Mouse (Mus musculus) hindbrain, postnatal 0 days (tissue): ENCODE measurements around the gene H6pd. TPM values are rescaled to one million over a fixed set of nuclear protein-coding genes. Genes with fewer than 3 reads are reported as not detected.
A peak's percentile ranks its signal among the peaks of the same experiment; 100 is the strongest.

Experiments
- ATAC-seq: fragments of 200-750 bp; cut with Nextera tagmentation; 2 replicates; pipeline ENCODE4 v1.8.0; 2017; ENCODE audit warnings: mild to moderate bottlenecking, moderate TSS enrichment, moderate library complexity
- DNase-seq: peaks from one replicate; pipeline ENCODE4 v3.0.0-alpha.2; 2015; ENCODE audit warnings: low spot score
- H3K27ac ChIP-seq: fragments of 300-500 bp; sonication (generic); 2 replicates; pipeline ENCODE4 v1.5.1; 2014; ENCODE audit warnings: mild to moderate bottlenecking
- H3K27me3 ChIP-seq: fragments of 300-500 bp; sonication (generic); 2 replicates; pipeline ENCODE4 v1.6.1; 2014; ENCODE audit warnings: low read length, mixed read lengths; ENCODE audit not compliant: insufficient read depth
- H3K36me3 ChIP-seq: fragments of 300-500 bp; sonication (generic); 2 replicates; pipeline ENCODE4 v1.6.1; 2014; ENCODE audit warnings: low read length, mixed read lengths; ENCODE audit not compliant: insufficient read depth
- H3K4me1 ChIP-seq: fragments of 300-500 bp; sonication (generic); 2 replicates; pipeline ENCODE4 v1.6.1; 2014; ENCODE audit warnings: antibody characterized with exemption, low read length, mixed read lengths; ENCODE audit not compliant: insufficient read depth
- H3K4me2 ChIP-seq: fragments of 300-500 bp; sonication (generic); 2 replicates; pipeline ENCODE4 v1.6.1; 2014; ENCODE audit warnings: low read depth, mild to moderate bottlenecking, low read length, moderate library complexity, mixed read lengths
- H3K4me3 ChIP-seq: fragments of 300-500 bp; sonication (generic); 2 replicates; pipeline ENCODE4 v1.5.1; 2014; ENCODE audit warnings: low read length
- H3K9ac ChIP-seq: fragments of 300-500 bp; sonication (generic); replicated peaks from 2 replicates; pipeline ENCODE4 v1.6.1; 2014; ENCODE audit warnings: mild to moderate bottlenecking, low read length, moderate library complexity, mixed read lengths
- H3K9me3 ChIP-seq: fragments of 300-500 bp; sonication (generic); 2 replicates; pipeline ENCODE4 v1.6.1; 2016; ENCODE audit warnings: low read length, mixed read lengths
- CTCF ChIP-seq: IDR thresholded peaks from 2 replicates; pipeline ENCODE4 v1.5.1; 2016; ENCODE audit warnings: antibody characterized with exemption, control low read depth, low read depth
- WGBS: fragments of 180-500 bp; shearing (Covaris S2); extraction: QIAGEN DNeasy Blood & Tissue Kit; methylation state at CpG from one replicate; pipeline ENCODE4 v1.1.7; 2014; 5-methylcytosine and 5-hydroxymethylcytosine counted together
- polyA plus RNA-seq: library from polyadenylated mRNA; unstranded; fragments of >200 nt; fragmentation: Nextera tagmentation; extraction: Ambion mirVana; gene quantifications from 2 replicates; pipeline ENCODE4 v1.2.1, GENCODE M21; 2015
- total RNA-seq: library from RNA; depleted of rRNA; stranded (reverse); fragments of >200 nt; gene quantifications from 2 replicates; pipeline ENCODE4 v1.2.3, GENCODE M21; 2014

H6pd gene
- total and polyA plus RNA-seq, 2 experiments from 2014 or later: 3.0 to 16.9 TPM

DNA sequence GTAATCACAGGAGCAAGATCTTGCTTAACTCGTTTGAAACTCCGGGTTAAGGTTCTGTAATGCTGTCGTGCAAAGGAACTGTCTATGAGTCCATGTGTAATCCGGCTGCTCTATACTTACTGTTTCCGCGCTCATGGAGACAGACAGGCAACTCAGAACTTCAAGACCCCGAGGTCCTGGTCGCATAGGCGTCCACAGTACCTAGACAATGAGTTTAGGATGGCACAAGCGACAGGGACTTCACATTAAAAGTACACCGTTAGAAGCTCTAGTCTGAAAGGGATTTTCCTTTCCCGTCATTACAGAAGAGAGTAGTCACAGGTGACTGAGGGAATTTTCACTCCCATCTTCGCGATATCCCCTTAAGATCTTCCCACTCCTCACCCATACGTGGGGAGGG is 53.2 kb downstream of the H6pd start:
- 17% methylated on average over 15 of the region's 15 CpGs for WGBS
- TF ChIP-seq CTCF: no peak
- H3K27ac ChIP-seq: no peak overlapping the region
- H3K4me2 ChIP-seq: peak overlapping the region; percentile 100
- H3K4me1 ChIP-seq: peaks cover 15% of the 10 kb centered on the region; the same call in 1 of the 2 replicates
- H3K4me3 ChIP-seq: no peak overlapping the region
- H3K9me3 ChIP-seq: no peaks in the 10 kb centered on the region
- no peak for ATAC-seq
- H3K36me3 ChIP-seq: no peaks in the 10 kb centered on the region
- H3K27me3 ChIP-seq: peaks cover 6% of the 10 kb centered on the region; the same call in 1 of the 2 replicates
- no peak for DNase-seq
- no peak overlapping the region for H3K9ac ChIP-seq

DNA sequence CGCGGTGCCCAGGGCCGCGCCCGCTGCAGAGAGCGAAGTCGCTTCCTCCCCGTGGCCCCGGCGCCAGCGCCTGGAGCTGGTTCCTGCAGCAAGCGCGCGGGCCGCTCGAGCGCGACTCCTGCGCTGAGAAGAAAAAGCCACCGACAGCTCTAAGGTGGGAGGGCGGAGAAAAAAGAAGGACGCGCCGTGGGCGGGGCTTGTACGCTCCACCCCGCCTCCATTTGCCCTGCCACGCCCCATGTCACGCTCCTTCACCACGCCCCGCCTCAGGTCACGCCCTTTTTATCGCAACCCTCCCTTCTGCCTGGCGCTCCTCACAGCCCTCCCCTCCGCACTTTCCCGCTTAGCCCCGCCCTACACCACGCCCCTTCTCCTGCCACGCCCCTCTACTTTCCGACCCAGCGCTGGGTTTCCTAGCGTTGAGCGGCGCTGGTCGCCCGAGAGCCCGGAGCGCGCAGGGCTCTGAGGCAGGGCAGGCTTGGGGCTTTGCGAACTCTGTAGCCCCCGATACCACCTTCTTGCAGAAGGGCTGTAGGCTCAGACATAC is 53.9 kb downstream of the H6pd start, which contains the start of gene Spsb1:
TSS of gene Spsb1 (minus strand) at position 151 of the 547 bp plus-strand sequence.
- Histone ChIP-seq H3K4me2 (peak within 1 kb of the TSS; percentile 100), H3K4me3 (peak within 1 kb of the TSS; percentile 67), H3K4me1 (peaks cover 15% of the 10 kb centered on the region; the same call in 1 of the 2 replicates), H3K27ac (peak within 1 kb of the TSS; percentile 56; the same call in 1 of the 2 replicates), H3K27me3 (peaks cover 6% of the 10 kb centered on the region; the same call in 1 of the 2 replicates), H3K9ac (peak within 1 kb of the TSS; percentile 61), H3K9me3 (no peaks in the 10 kb centered on the region), H3K36me3 (no peaks in the 10 kb centered on the region)
- ATAC-seq (peak; percentile 88), DNase-seq (peak; percentile 92)
- WGBS: under 1% methylated on average over 50 of the region's 51 CpGs
- peak; percentile 19; the same call in 1 of the 2 replicates for TF ChIP-seq CTCF

DNA sequence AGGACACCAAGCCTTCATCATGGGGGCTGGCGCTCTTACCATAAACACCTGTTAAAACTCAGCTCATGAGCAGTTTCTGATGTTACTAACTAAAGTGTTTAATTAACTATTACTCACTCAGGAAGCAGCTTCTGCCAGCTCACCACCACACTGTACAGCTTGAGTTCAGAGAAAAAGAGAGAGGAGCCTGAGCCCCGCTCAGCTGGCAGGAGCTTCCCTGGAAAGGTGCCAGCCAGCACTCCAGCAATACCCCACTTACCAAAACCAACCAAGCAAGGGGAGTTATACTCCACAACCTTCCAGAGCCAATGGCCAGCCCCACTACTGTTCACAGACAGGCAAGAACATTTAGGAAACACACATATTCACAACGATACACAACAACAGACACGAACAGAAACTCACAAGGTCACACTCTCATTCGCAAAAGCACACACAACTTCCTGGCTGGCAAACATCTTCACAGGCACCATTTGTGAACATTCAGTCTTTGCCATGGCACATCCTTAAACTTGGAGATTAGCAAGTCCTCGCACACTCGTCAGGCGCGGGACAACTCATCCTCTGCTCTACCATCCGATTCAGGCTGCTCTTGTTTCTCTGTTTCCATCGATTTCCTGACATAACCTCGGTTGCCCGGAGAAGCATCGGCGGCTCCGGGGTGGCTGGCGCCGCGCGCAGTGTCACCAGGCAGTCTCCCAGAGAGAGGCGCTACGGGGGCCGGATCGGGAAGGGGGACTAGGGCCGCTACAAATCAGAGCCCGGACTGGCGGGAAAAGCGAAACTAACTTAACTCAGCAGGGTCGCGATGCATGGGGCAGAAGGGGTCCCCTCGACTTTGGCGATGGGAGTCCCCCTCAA is 55.0 kb downstream of the H6pd start:
- peaks cover 19% of the 10 kb centered on the region; the same call in 1 of the 2 replicates for H3K4me1 ChIP-seq
- DNase-seq (peak; percentile 75), ATAC-seq (peak; percentile 43)
- H3K4me2 ChIP-seq: peak overlapping the region; percentile 100
- peaks cover 6% of the 10 kb centered on the region; the same call in 1 of the 2 replicates for H3K27me3 ChIP-seq
- 4% methylated on average over 30 of the region's 32 CpGs for WGBS
- H3K9ac ChIP-seq: peak overlapping the region; percentile 61
- no peak for TF ChIP-seq CTCF
- H3K36me3 ChIP-seq: no peaks in the 10 kb centered on the region
- peak overlapping the region; percentile 56; the same call in 1 of the 2 replicates for H3K27ac ChIP-seq
- H3K4me3 ChIP-seq: peak overlapping the region; percentile 67
- no peaks in the 10 kb centered on the region for H3K9me3 ChIP-seq

DNA sequence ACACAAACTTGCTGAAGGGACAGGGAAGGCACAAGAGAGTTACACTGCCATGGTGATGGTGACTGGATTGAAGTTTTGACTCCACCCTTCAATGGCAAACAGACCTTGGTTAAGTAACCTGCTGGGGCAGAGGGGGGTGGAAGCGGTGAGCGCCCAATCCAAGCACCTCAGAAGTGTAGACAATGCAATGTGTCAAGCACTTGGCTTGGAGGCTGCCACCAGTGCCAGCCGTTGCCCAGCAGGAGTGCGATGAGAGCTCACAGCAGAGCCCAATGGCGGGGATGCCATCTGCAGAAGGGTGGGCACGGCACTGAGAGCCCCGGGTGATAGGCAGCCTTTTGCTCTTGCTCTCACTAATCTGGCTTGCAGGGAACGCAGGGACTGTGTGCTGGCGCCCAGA is 56.6 kb downstream of the H6pd start:
- H3K9ac ChIP-seq: no peak overlapping the region
- no peaks in the 10 kb centered on the region for H3K9me3 ChIP-seq
- peaks cover 6% of the 10 kb centered on the region; the same call in 1 of the 2 replicates for H3K27me3 ChIP-seq
- ATAC-seq (no peak), DNase-seq (peak; percentile 42)
- no peak for TF ChIP-seq CTCF
- 45% methylated on average over 9 of the region's 9 CpGs for WGBS
- no peak overlapping the region for H3K27ac ChIP-seq
- H3K4me1 ChIP-seq: peaks cover 19% of the 10 kb centered on the region; the same call in 1 of the 2 replicates
- H3K4me3 ChIP-seq: no peak overlapping the region
- H3K36me3 ChIP-seq: no peaks in the 10 kb centered on the region
- H3K4me2 ChIP-seq: peak overlapping the region; percentile 29; the same call in 1 of the 2 replicates

DNA sequence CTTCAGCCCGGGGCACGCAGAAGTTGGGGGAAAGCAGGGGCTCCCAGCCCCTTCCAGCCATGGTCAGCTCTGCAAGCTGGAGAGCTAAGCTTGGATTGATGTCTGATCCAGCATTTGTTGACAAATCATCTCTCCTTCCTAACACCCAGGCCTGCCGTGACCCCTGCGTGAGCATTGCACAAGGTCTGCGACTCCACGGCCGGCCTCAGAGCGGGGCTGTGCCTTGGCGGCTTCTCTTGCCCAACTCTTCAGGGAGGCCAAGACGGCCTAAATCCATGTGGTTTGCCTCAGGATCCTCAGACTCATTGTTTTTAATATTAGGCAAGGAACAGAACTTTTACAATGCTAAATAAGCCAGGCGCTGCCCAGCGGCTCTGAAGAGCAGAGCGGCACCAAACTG is 57.6 kb downstream of the H6pd start:
- H3K9me3 ChIP-seq: no peaks in the 10 kb centered on the region
- 87% methylated on average over 13 of the region's 13 CpGs for WGBS
- H3K4me1 ChIP-seq: peaks cover 19% of the 10 kb centered on the region; the same call in 1 of the 2 replicates
- H3K27ac ChIP-seq: no peak overlapping the region
- DNase-seq (no peak), ATAC-seq (no peak)
- peaks cover 6% of the 10 kb centered on the region; the same call in 1 of the 2 replicates for H3K27me3 ChIP-seq
- TF ChIP-seq CTCF: no peak
- no peak overlapping the region for H3K9ac ChIP-seq
- H3K36me3 ChIP-seq: no peaks in the 10 kb centered on the region
- no peak overlapping the region for H3K4me3 ChIP-seq
- no peak overlapping the region for H3K4me2 ChIP-seq

DNA sequence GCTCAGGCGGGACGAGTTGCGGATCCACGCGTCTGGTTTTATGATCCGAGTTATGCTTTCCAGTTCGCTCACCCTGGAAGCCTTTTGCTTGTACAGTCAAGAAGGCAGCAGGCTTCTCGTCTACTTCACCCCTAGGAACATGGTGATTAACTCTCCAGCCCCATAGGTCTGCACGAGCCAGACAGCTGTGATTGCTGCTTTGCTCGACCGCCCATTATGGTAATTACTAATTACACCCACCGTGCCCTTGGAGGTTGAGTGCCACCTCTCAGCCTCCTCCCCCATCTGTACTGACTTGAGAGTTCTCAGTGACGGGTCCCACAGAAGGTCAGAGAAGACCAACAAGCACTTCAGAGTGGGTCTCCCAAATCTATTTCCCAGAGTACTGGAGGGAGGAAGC is 59.1 kb downstream of the H6pd start:
- Histone ChIP-seq H3K4me2 (no peak overlapping the region), H3K36me3 (no peaks in the 10 kb centered on the region), H3K27me3 (no peaks in the 10 kb centered on the region), H3K9me3 (no peaks in the 10 kb centered on the region), H3K9ac (no peak overlapping the region), H3K4me1 (peaks cover 23% of the 10 kb centered on the region; the same call in 1 of the 2 replicates), H3K27ac (no peak overlapping the region), H3K4me3 (no peak overlapping the region)
- ATAC-seq (no peak), DNase-seq (no peak)
- TF ChIP-seq CTCF: no peak
- 63% methylated on average over 13 of the region's 13 CpGs for WGBS
